Mouse (Mus musculus) forebrain, embryonic 16.5 days (tissue): ENCODE measurements at regions not wholly inside any gene's neighbourhood (a gene's known extent, or its start where the extent isn't known, plus 50 kb on each side); places are given as distances from the start of the nearest gene placed in this dataset.
A peak's percentile ranks its signal among the peaks of the same experiment; 100 is the strongest.

ENCODE experiments used
- ATAC-seq: fragments of 200-750 bp; cut with Nextera tagmentation; 2 replicates; pipeline ENCODE4 v1.8.0; 2017; ENCODE audit warnings: mild to moderate bottlenecking, moderate library complexity
- H3K27ac ChIP-seq: fragments of 300-500 bp; sonication (generic); 2 replicates; pipeline ENCODE4 v1.5.1; 2014; ENCODE audit warnings: low read length, control low read depth
- H3K27me3 ChIP-seq: fragments of 300-500 bp; sonication (generic); replicated peaks from 2 replicates; pipeline ENCODE4 v1.6.1; 2014; ENCODE audit warnings: low read length; ENCODE audit not compliant: control insufficient read depth, insufficient read depth
- H3K36me3 ChIP-seq: fragments of 300-500 bp; sonication (generic); 2 replicates; pipeline ENCODE4 v1.6.1; 2014; ENCODE audit not compliant: control insufficient read depth, insufficient read depth
- H3K4me1 ChIP-seq: fragments of 300-500 bp; sonication (generic); replicated peaks from 2 replicates; pipeline ENCODE4 v1.6.1; 2014; ENCODE audit warnings: low read length; ENCODE audit not compliant: control insufficient read depth, insufficient read depth
- H3K4me2 ChIP-seq: fragments of 300-500 bp; sonication (generic); 2 replicates; pipeline ENCODE4 v1.6.1; 2014; ENCODE audit warnings: mild to moderate bottlenecking, low read length, control low read depth
- H3K4me3 ChIP-seq: fragments of 300-500 bp; sonication (generic); replicated peaks from 2 replicates; pipeline ENCODE4 v1.5.1; 2014; ENCODE audit warnings: mild to moderate bottlenecking, low read length, control low read depth
- H3K9ac ChIP-seq: fragments of 300-500 bp; sonication (generic); replicated peaks from 2 replicates; pipeline ENCODE4 v1.6.1; 2014; ENCODE audit warnings: low read depth, low read length, control low read depth
- H3K9me3 ChIP-seq: fragments of 300-500 bp; sonication (generic); 2 replicates; pipeline ENCODE4 v1.6.1; 2016; ENCODE audit warnings: low read length; ENCODE audit not compliant: control insufficient read depth
- WGBS: fragments of 180-500 bp; shearing (Covaris S2); extraction: QIAGEN DNeasy Blood & Tissue Kit; methylation state at CpG from one replicate; pipeline ENCODE4 v1.1.7; 2014; 5-methylcytosine and 5-hydroxymethylcytosine counted together

DNA sequence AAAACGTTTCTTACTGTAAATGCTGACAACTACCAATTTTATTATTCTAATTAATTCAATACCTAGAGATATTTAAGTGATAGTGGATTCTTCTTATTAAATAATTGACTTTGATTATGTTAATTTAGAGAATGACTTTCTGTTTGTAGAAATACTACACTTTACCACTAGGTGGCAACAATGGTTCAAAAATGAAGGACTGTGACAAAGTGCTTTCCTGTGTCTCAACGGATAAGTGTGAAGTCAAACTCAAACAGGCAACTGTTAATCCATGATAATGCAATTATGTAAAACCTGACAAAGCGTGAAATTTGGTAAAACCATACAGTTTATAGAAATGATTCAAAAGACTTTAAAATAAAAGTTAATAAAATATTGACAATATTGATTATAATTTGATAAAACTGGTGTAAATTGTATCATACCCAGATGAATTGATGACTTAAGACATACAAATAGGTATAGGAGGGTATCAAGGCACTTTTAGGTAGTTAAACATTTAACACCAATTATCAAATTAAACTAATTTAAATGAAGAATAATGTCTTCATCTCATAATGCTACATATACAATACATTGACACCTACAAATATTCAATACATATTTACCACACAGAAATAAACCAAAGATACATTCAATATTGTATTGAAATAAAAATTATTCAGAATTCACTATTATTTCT lies 1085.3 kb downstream of the 4930444P10Rik start:
- Histone ChIP-seq H3K4me2 (no peak overlapping the region), H3K27me3 (no peaks in the 10 kb centered on the region), H3K4me3 (no peak overlapping the region), H3K4me1 (no peaks in the 10 kb centered on the region), H3K36me3 (no peaks in the 10 kb centered on the region), H3K9me3 (no peaks in the 10 kb centered on the region), H3K9ac (no peak overlapping the region), H3K27ac (no peak overlapping the region)
- ATAC-seq: peak; percentile 80
- WGBS: 2% methylated on average over 3 of the region's 3 CpGs

DNA sequence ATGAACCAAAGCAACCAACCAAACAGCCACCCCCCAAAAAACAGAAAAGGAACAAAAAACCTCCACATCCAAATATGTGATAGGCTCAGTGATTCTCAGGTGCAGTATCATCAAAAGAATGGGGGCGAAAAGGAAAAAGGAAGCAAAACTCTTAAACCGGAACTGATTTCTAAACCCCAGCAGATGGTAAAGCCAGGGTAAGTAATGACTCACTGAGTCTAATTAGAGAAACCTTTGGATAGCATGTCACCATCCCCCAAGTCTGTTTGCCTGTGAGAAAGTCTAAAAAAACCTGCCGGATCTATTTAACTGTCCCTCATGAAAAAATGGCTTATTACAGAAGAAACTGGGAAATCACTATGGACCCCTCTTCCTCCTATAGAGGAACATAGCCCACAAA lies 1097.8 kb downstream of the 4930444P10Rik start:
- no peaks in the 10 kb centered on the region for H3K27me3 ChIP-seq
- no peaks in the 10 kb centered on the region for H3K36me3 ChIP-seq
- 92% methylated on average over 3 of the region's 3 CpGs for WGBS
- H3K4me3 ChIP-seq: no peak overlapping the region
- no peak overlapping the region for H3K27ac ChIP-seq
- H3K4me1 ChIP-seq: no peaks in the 10 kb centered on the region
- no peak for ATAC-seq
- H3K9ac ChIP-seq: no peak overlapping the region
- H3K4me2 ChIP-seq: no peak overlapping the region
- H3K9me3 ChIP-seq: no peaks in the 10 kb centered on the region

DNA sequence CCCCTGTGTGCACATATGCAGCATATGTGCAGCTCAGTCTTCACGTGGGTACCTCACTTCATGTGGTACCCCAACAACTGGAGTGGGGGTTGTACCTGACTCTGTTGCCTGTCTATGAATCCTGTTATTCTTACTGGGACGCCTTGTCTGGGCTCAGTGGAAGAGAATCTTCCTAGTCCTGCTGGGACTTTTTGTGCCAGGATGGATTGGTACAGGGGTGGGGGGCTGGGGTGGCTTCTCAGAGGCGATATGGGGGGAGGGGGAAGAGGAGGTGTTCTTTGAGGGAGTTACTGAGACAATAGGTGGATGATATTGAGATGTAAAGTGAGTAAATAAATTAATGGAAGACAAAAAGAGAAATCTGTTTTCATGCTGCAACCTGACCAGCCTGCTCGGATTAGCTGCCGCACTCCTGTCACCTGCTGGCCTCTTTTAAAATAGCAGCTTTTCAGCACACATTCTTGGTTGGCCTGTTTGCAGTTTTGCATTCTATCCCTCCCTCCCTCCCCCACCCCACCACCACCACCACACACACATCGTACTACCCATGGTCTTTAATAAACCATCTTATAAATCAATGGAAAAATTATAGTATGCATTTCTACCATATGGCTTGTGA lies 1112.9 kb downstream of the 4930444P10Rik start:
- peak; percentile 40; the same call in 1 of the 2 replicates for ATAC-seq
- H3K9me3 ChIP-seq: no peaks in the 10 kb centered on the region
- H3K9ac ChIP-seq: no peak overlapping the region
- H3K36me3 ChIP-seq: no peaks in the 10 kb centered on the region
- no peak overlapping the region for H3K27ac ChIP-seq
- H3K4me3 ChIP-seq: no peak overlapping the region
- H3K4me1 ChIP-seq: no peaks in the 10 kb centered on the region
- no peak overlapping the region for H3K4me2 ChIP-seq
- no peaks in the 10 kb centered on the region for H3K27me3 ChIP-seq
- WGBS: 39% methylated on average over 6 of the region's 6 CpGs
